Mouse (Mus musculus): Measurements from ENCODE around the gene Tspan7. TPM values are rescaled to one million over a fixed set of nuclear protein-coding genes. Genes with fewer than 3 reads are reported as not detected.

Tspan7 gene
- not detected for polyA plus RNA-seq (2017; shearing (Covaris generic))

DNA sequence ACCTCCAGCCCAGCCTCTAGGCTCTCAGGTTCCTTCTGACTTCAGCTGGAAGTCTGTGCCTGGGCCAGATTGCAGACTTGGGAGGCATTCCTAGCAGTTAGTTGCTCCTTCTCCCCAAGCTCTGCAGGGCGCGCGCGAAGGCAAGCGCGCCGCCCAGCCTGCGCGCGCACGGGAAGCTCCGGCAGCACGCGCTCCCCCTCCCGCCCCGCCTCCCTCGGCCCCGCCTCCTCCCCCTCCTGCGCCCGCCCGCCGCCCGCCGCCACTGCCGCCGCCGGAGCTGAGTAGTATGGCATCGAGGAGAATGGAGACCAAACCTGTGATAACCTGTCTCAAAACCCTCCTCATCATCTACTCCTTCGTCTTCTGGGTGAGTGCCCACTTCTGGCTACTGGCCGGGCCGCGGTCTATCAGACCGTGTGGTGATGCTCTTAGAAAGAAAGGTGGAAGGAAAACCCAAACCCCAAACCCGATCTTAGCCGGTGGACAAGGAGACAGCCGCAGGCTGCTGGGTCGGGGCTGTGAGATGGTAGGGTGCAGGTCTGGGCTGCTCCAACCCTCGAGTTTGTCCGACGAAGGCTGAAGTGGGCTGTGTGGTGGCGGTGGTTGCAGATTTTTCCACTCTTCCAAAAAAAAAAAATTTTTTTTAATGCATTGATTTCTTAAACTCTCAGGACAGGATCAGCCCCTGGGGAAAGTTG, at the start of gene Tspan7:
TSS of gene Tspan7 (plus strand) at position 287 of the 698 bp plus-strand sequence.

Other genes with a start within 250 kb of the Tspan7 start
- gene Otc, start 232.9 kb upstream of the Tspan7 start, polyA plus RNA-seq (2017; shearing (Covaris generic)) = not detected
- 34.9 TPM for gene Mid1ip1, start 229.9 kb downstream of the Tspan7 start, polyA plus RNA-seq (2017; shearing (Covaris generic))